Mouse (Mus musculus): ENCODE measurements around the gene Ubtd2. TPM values are rescaled to one million over a fixed set of nuclear protein-coding genes. Genes with fewer than 3 reads are reported as not detected.
"Not testable (repeated sequence)": the region's sequence is repeated elsewhere in the genome, so short reads cannot be mapped to it uniquely, and the experiment has no call there.

The Ubtd2 gene
- polyA plus RNA-seq, 1 experiment from 2014 or later = 61.5 TPM

DNA sequence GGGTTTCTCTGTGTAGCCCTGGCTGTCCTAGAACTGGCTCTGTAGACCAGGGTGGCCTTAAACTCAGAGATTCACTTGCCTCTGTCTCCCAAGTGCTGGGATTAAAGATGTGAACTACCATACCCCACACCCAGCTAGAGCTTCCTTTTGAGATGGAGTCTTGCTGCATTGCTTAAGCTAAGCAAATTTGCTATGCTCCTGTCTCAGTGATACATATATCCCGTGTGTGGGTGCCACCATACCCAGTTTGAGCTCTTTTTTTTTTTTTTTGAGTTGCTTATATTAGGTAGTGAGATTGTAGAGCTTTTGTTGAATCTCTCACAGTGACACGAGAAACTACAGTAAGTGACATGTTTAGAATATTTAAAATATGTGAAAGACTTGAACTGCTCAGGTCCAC is 40.1 kb downstream of the Ubtd2 start:
- no peaks in the 10 kb centered on the region for H3K27me3 ChIP-seq (ENCODE audit: control insufficient read depth, insufficient read depth, low read length)
- no peak overlapping the region for H3K27ac ChIP-seq (ENCODE audit: low read length)
- H3K4me1 ChIP-seq (ENCODE audit: control insufficient read depth, insufficient read depth, low read length) = peaks cover 7% of the 10 kb centered on the region; the same call in 1 of the 2 replicates
- no peak overlapping the region for H3K4me2 ChIP-seq (replicated peaks; ENCODE audit: low read depth, low read length)
- no peak for ATAC-seq (ENCODE audit: insufficient number of reproducible peaks, insufficient read depth, low FRiP score, low read depth)
- no peak overlapping the region for H3K9ac ChIP-seq (replicated peaks; ENCODE audit: low read depth, low read length)
- WGBS = 70% methylated on average over 2 of the region's 2 CpGs
- H3K36me3 ChIP-seq (ENCODE audit: control insufficient read depth, insufficient read depth, low read length) = no peaks in the 10 kb centered on the region
- no peaks in the 10 kb centered on the region for H3K9me3 ChIP-seq (ENCODE audit: control insufficient read depth, low read depth, low read length)
- no peak overlapping the region for H3K4me3 ChIP-seq (ENCODE audit: low read depth, low read length)

DNA sequence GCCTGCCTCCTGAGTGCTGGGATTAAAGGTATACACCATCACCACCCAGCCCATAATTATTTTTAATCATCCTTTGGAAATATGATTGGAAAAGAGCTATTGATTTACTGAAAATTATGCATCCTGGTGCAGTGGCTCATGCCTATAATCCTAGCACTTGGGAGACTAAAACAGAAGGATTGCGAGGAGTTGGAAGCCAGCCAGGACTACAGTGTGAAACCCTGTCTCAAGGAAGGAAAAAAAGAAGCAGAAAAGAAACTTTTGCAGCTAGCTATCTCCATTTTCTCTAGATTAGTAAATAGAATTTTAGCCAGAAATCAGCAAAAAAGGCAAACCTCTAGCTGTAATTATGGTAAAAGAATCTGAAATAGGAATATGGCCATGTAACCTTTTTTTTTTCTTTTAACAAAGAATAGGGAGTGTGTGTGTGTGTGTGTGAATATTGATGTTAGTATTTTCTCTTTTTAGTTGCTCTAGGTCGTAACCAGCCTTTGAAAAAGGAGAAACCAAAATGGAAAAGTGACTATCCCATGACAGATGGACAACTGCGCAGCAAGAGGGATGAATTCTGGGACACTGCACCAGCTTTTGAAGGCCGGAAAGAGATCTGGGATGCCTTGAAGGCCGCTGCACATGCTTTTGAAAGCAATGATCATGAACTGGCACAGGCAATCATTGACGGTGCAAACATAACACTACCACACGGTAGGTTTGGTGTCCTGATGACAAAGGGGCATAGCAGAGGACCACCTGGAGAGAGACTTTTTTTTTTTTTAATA is 43.8 kb downstream of the Ubtd2 start:
- Histone ChIP-seq H3K27me3 (ENCODE audit: control insufficient read depth, insufficient read depth, low read length) (no peaks in the 10 kb centered on the region), H3K4me2 (replicated peaks; ENCODE audit: low read depth, low read length) (no peak overlapping the region), H3K4me1 (ENCODE audit: control insufficient read depth, insufficient read depth, low read length) (peaks cover 3% of the 10 kb centered on the region; the same call in 1 of the 2 replicates), H3K4me3 (ENCODE audit: low read depth, low read length) (no peak overlapping the region), H3K36me3 (ENCODE audit: control insufficient read depth, insufficient read depth, low read length) (peaks cover 4% of the 10 kb centered on the region; the same call in 1 of the 2 replicates), H3K27ac (ENCODE audit: low read length) (no peak overlapping the region), H3K9ac (replicated peaks; ENCODE audit: low read depth, low read length) (no peak overlapping the region), H3K9me3 (ENCODE audit: control insufficient read depth, low read depth, low read length) (no peaks in the 10 kb centered on the region)
- no peak for ATAC-seq (ENCODE audit: insufficient number of reproducible peaks, insufficient read depth, low FRiP score, low read depth)
- WGBS = 80% methylated on average over 7 of the region's 7 CpGs

DNA sequence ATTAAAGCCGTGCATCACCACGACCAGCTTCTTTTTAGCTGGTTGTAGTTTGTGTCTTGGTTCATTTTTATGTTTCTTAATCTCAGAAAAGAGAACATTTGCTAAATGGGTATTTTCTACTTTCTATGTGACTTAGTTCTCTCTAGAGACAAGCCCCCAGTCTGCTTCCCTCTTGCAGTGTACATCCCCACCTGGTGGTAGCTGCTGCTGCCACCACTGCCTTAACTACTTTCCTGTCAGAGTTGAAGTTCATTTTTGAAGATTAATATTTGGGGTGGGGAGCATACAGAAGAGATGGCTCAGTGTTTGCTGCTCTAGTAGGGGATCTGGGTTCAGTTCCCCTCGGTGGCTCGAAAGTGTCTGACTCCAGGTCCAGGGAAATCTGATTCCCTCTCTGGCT is 44.8 kb downstream of the Ubtd2 start:
- Histone ChIP-seq H3K9me3 (ENCODE audit: control insufficient read depth, low read depth, low read length) (no peaks in the 10 kb centered on the region), H3K4me3 (ENCODE audit: low read depth, low read length) (no peak overlapping the region), H3K27me3 (ENCODE audit: control insufficient read depth, insufficient read depth, low read length) (no peaks in the 10 kb centered on the region), H3K9ac (replicated peaks; ENCODE audit: low read depth, low read length) (no peak overlapping the region), H3K4me1 (ENCODE audit: control insufficient read depth, insufficient read depth, low read length) (peaks cover 3% of the 10 kb centered on the region; the same call in 1 of the 2 replicates), H3K27ac (ENCODE audit: low read length) (no peak overlapping the region), H3K4me2 (replicated peaks; ENCODE audit: low read depth, low read length) (no peak overlapping the region), H3K36me3 (ENCODE audit: control insufficient read depth, insufficient read depth, low read length) (peaks cover 4% of the 10 kb centered on the region; the same call in 1 of the 2 replicates)
- no peak for ATAC-seq (ENCODE audit: insufficient number of reproducible peaks, insufficient read depth, low FRiP score, low read depth)
- WGBS = 91% methylated on average over 4 of the region's 4 CpGs

DNA sequence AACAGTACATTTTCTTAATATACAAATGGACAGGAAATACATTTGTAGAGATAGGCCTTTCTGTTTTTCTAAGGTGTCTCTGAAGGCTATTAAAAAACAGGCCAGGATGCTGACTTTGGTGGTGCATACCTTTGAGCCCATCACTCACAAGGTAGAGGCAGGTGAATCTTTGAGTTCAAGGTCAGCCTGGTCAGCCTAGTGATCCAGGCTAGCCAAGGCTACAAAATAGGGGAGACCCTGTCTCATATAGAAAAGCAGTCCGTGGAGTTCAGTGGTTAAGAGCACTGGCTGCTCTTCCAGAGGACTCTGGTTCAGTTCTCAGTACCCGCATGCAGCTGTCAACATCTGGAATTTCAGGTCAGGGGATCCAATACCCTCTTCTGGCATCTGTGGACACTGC is 48.5 kb downstream of the Ubtd2 start:
- WGBS = 94% methylated on average over 2 of the region's 2 CpGs
- ATAC-seq (ENCODE audit: insufficient number of reproducible peaks, insufficient read depth, low FRiP score, low read depth) = no peak
- Histone ChIP-seq H3K9ac (replicated peaks; ENCODE audit: low read depth, low read length) (no peak overlapping the region), H3K27me3 (ENCODE audit: control insufficient read depth, insufficient read depth, low read length) (no peaks in the 10 kb centered on the region), H3K9me3 (ENCODE audit: control insufficient read depth, low read depth, low read length) (no peaks in the 10 kb centered on the region), H3K4me1 (ENCODE audit: control insufficient read depth, insufficient read depth, low read length) (no peaks in the 10 kb centered on the region), H3K4me3 (ENCODE audit: low read depth, low read length) (no peak overlapping the region), H3K27ac (ENCODE audit: low read length) (no peak overlapping the region), H3K36me3 (ENCODE audit: control insufficient read depth, insufficient read depth, low read length) (peaks cover 4% of the 10 kb centered on the region; the same call in 1 of the 2 replicates), H3K4me2 (replicated peaks; ENCODE audit: low read depth, low read length) (no peak overlapping the region)

DNA sequence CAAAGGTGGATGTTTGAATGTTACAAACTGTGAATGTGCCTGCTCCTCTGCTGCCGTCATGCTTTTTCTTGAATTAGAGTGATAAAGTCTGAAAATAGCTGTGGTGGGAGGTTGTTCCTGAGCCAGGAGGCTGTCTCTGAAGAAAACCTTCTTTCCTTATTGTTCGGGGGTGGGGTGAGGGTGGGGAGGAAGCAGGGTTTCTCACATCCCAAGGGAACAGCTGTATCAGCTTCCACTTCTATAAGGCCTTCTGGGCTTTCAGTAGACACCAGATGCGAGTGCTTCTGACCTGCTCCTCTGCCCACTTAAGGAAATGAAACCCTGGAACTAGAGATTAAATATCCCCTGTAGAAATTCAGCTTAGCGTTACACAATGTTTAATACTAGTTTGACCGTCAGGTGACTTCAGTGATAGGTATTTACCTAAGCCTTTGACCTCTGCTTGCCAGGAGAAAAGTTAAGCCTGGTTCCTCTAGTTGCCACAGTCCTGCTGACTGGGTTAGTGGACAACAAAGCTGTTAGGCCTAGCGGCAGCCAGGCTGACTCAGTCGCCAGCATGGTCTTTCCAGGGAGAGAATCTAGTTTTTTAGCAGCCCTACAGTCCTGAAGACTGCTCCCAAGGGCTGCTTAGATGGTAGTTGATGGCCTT is 50.0 kb downstream of the Ubtd2 start:
- Histone ChIP-seq H3K27ac (ENCODE audit: low read length) (no peak overlapping the region), H3K9me3 (ENCODE audit: control insufficient read depth, low read depth, low read length) (no peaks in the 10 kb centered on the region), H3K4me3 (ENCODE audit: low read depth, low read length) (no peak overlapping the region), H3K36me3 (ENCODE audit: control insufficient read depth, insufficient read depth, low read length) (peaks cover 4% of the 10 kb centered on the region; the same call in 1 of the 2 replicates), H3K9ac (replicated peaks; ENCODE audit: low read depth, low read length) (no peak overlapping the region), H3K4me1 (ENCODE audit: control insufficient read depth, insufficient read depth, low read length) (no peaks in the 10 kb centered on the region), H3K4me2 (replicated peaks; ENCODE audit: low read depth, low read length) (no peak overlapping the region), H3K27me3 (ENCODE audit: control insufficient read depth, insufficient read depth, low read length) (no peaks in the 10 kb centered on the region)
- no peak for ATAC-seq (ENCODE audit: insufficient number of reproducible peaks, insufficient read depth, low FRiP score, low read depth)
- 67% methylated on average over 7 of the region's 7 CpGs for WGBS

DNA sequence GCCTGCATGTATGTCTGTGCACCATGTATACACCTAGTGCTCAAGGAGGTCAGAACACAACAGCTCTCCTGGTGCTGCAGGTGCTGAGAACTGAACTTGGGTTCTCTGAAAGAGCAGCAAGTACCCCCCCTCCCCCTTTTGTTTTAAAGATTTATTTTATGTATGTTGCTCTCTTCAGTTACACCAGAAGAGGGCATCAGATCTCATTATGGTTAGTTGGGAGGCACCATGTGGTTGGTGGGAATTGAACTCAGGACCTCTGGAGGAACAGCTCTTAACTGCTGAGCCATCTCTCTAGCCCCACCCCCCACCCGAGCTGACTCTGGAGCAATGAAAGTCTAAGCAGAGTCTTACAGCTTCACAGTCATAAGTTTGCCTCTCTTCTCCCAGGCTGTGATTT is 55.8 kb downstream of the Ubtd2 start:
- WGBS = 85% methylated on average over 1 of the region's 1 CpGs
- Histone ChIP-seq H3K4me2 (replicated peaks; ENCODE audit: low read depth, low read length) (no peak overlapping the region), H3K9me3 (ENCODE audit: control insufficient read depth, low read depth, low read length) (no peaks in the 10 kb centered on the region), H3K27ac (ENCODE audit: low read length) (no peak overlapping the region), H3K4me1 (ENCODE audit: control insufficient read depth, insufficient read depth, low read length) (no peaks in the 10 kb centered on the region), H3K36me3 (ENCODE audit: control insufficient read depth, insufficient read depth, low read length) (0 out of 2 replicates have a peak, but pooled peaks cover under 1% of the 10 kb centered on the region), H3K9ac (replicated peaks; ENCODE audit: low read depth, low read length) (no peak overlapping the region), H3K27me3 (ENCODE audit: control insufficient read depth, insufficient read depth, low read length) (no peaks in the 10 kb centered on the region), H3K4me3 (ENCODE audit: low read depth, low read length) (no peak overlapping the region)
- ATAC-seq (ENCODE audit: insufficient number of reproducible peaks, insufficient read depth, low FRiP score, low read depth) = no peak

DNA sequence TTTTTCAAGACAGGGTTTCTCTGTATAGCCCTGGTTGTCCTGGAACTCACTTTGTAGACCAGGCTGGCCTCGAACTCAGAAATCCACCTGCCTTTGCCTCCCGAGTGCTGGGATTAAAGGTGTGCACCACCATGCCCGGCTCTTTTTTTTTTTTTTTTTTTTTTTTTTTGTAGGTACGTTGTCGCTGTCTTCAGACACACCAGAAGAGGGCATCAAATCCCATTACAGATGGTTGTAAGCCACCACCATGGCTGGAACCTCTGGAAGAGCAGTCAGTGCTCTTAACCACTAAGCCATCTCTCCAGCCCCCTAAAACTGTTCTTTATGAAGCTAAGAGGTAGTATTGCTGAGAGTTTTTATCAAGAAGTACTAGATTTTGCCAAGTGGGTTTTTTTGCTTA is 59.7 kb downstream of the Ubtd2 start:
- H3K27me3 ChIP-seq (ENCODE audit: control insufficient read depth, insufficient read depth, low read length); ATAC-seq (ENCODE audit: insufficient number of reproducible peaks, insufficient read depth, low FRiP score, low read depth); H3K9me3 ChIP-seq (ENCODE audit: control insufficient read depth, low read depth, low read length); H3K4me3 ChIP-seq (ENCODE audit: low read depth, low read length); H3K27ac ChIP-seq (ENCODE audit: low read length); H3K4me1 ChIP-seq (ENCODE audit: control insufficient read depth, insufficient read depth, low read length); H3K4me2 ChIP-seq (replicated peaks; ENCODE audit: low read depth, low read length); H3K9ac ChIP-seq (replicated peaks; ENCODE audit: low read depth, low read length): not testable (repeated sequence)
- peaks cover 11% of the 10 kb centered on the region; the same call in 1 of the 2 replicates for H3K36me3 ChIP-seq (ENCODE audit: control insufficient read depth, insufficient read depth, low read length)
- 86% methylated on average over 5 of the region's 5 CpGs for WGBS

DNA sequence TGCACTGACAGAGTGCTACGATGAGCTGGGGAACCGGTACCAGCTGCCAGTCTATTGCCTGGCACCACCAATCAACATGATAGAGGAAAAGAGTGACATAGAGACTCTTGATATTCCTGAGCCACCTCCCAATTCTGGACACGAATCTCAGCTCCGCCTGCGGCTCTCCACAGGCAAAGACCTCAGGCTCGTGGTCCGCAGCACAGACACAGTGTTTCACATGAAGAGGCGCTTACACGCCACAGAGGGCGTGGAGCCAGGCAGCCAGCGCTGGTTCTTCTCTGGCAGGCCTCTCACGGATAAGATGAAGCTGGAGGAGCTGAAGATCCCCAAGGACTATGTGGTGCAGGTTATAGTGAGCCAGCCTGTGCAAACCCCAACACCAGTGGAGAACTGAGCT is 60.9 kb downstream of the Ubtd2 start:
- Histone ChIP-seq H3K9ac (replicated peaks; ENCODE audit: low read depth, low read length) (no peak overlapping the region), H3K9me3 (ENCODE audit: control insufficient read depth, low read depth, low read length) (no peaks in the 10 kb centered on the region), H3K27ac (ENCODE audit: low read length) (no peak overlapping the region), H3K4me1 (ENCODE audit: control insufficient read depth, insufficient read depth, low read length) (no peaks in the 10 kb centered on the region), H3K27me3 (ENCODE audit: control insufficient read depth, insufficient read depth, low read length) (no peaks in the 10 kb centered on the region), H3K4me3 (ENCODE audit: low read depth, low read length) (no peak overlapping the region), H3K36me3 (ENCODE audit: control insufficient read depth, insufficient read depth, low read length) (peaks cover 11% of the 10 kb centered on the region; the same call in 1 of the 2 replicates), H3K4me2 (replicated peaks; ENCODE audit: low read depth, low read length) (no peak overlapping the region)
- 94% methylated on average over 12 of the region's 12 CpGs for WGBS
- no peak for ATAC-seq (ENCODE audit: insufficient number of reproducible peaks, insufficient read depth, low FRiP score, low read depth)
